Mouse (Mus musculus) forebrain, embryonic 12.5 days (tissue): ENCODE measurements at regions not wholly inside any gene's neighbourhood (a gene's known extent, or its start where the extent isn't known, plus 50 kb on each side); places are given as distances from the start of the nearest gene placed in this dataset.

Experiments used
- ATAC-seq: fragments of 200-750 bp; cut with Nextera tagmentation; 2 replicates; pipeline ENCODE4 v1.8.0; 2017; ENCODE audit warnings: moderate TSS enrichment; ENCODE audit not compliant: low FRiP score
- H3K27ac ChIP-seq: fragments of 300-500 bp; sonication (generic); 2 replicates; pipeline ENCODE4 v1.5.1; 2016; ENCODE audit warnings: mild to moderate bottlenecking
- H3K27me3 ChIP-seq: fragments of 300-500 bp; sonication (generic); 2 replicates; pipeline ENCODE4 v1.6.1; 2016; ENCODE audit warnings: mild to moderate bottlenecking
- H3K36me3 ChIP-seq: fragments of 300-500 bp; sonication (generic); replicated peaks from 2 replicates; pipeline ENCODE4 v1.6.1; 2016; ENCODE audit warnings: mild to moderate bottlenecking
- H3K4me1 ChIP-seq: fragments of 300-500 bp; sonication (generic); 2 replicates; pipeline ENCODE4 v1.6.1; 2016
- H3K4me2 ChIP-seq: fragments of 300-500 bp; sonication (generic); 2 replicates; pipeline ENCODE4 v1.6.1; 2016; ENCODE audit warnings: mild to moderate bottlenecking, moderate library complexity
- H3K4me3 ChIP-seq: fragments of 300-500 bp; sonication (generic); replicated peaks from 2 replicates; pipeline ENCODE4 v1.5.1; 2016; ENCODE audit warnings: mild to moderate bottlenecking
- H3K9ac ChIP-seq: fragments of 300-500 bp; sonication (generic); 2 replicates; pipeline ENCODE4 v1.6.1; 2016; ENCODE audit warnings: mild to moderate bottlenecking
- H3K9me3 ChIP-seq: fragments of 300-500 bp; sonication (generic); 2 replicates; pipeline ENCODE4 v1.6.1; 2016
- WGBS: fragments of 180-500 bp; shearing (Covaris S2); methylation state at CpG from one replicate; pipeline ENCODE4 v1.1.7; 2016; 5-methylcytosine and 5-hydroxymethylcytosine counted together

DNA sequence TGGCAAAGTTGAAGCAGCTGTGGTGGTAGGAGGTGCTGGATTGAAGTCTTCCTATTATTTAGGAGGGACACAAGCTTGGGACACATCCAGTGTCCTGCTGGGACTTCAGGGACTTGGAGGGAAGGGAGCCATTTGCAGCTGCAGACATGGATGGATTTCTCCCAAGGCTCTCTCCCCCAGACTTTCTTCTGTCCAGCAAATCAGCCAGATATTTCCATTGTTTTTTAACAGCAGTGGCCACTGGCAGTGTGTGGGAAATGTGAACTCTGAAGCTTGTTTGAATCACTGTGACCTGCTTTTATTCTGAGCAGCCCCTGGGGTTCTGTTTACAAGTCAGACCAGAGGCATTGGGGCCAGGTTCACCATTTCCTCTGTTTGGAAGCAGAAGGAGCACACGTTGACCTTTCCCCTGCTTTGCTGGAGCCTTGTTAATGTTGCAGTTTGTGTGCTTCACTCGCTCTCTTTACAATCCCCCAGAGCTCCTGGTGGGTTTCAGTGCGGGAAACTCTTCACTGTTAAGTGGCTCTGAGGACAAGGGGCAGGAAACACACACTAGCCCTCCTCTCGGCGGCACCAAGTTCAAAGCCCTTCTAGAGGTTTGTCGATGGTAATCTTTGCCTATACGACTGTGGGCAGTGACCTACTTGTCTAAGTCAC lies 627.8 kb downstream of the Dhx35 start:
- no peak overlapping the region for H3K4me3 ChIP-seq
- H3K27ac ChIP-seq = no peak overlapping the region
- no peak for ATAC-seq
- no peaks in the 10 kb centered on the region for H3K36me3 ChIP-seq
- no peaks in the 10 kb centered on the region for H3K9me3 ChIP-seq
- H3K4me1 ChIP-seq = peaks cover 6% of the 10 kb centered on the region; the same call in 1 of the 2 replicates
- no peak overlapping the region for H3K4me2 ChIP-seq
- no peak overlapping the region for H3K9ac ChIP-seq
- WGBS = 44% methylated on average over 7 of the region's 7 CpGs
- H3K27me3 ChIP-seq = peaks cover 5% of the 10 kb centered on the region; the same call in 1 of the 2 replicates

DNA sequence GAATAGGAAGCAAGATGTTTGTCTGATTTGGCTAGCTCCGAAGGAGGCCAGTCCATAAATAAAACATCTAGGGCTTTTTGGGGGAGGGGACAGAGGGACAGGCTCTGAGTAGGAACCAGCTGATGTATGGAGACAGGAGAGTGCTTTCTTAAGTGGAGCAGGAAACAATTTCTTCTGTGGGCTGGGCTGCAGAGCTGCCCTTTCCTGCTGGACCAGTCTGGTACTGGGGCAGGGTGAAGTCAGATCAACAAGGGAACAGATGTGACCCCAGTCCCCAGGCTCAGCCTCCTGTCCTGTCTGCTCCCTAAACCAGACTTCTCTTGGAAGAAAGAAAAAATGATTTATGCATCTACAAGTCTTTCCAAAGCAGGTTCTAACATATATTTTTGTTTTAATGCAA lies 633.6 kb downstream of the Dhx35 start:
- Histone ChIP-seq H3K4me1 (no peaks in the 10 kb centered on the region), H3K4me2 (no peak overlapping the region), H3K9ac (no peak overlapping the region), H3K4me3 (no peak overlapping the region), H3K36me3 (no peaks in the 10 kb centered on the region), H3K27ac (no peak overlapping the region), H3K9me3 (no peaks in the 10 kb centered on the region), H3K27me3 (no peaks in the 10 kb centered on the region)
- ATAC-seq = no peak
- 54% methylated on average over 1 of the region's 1 CpGs for WGBS

DNA sequence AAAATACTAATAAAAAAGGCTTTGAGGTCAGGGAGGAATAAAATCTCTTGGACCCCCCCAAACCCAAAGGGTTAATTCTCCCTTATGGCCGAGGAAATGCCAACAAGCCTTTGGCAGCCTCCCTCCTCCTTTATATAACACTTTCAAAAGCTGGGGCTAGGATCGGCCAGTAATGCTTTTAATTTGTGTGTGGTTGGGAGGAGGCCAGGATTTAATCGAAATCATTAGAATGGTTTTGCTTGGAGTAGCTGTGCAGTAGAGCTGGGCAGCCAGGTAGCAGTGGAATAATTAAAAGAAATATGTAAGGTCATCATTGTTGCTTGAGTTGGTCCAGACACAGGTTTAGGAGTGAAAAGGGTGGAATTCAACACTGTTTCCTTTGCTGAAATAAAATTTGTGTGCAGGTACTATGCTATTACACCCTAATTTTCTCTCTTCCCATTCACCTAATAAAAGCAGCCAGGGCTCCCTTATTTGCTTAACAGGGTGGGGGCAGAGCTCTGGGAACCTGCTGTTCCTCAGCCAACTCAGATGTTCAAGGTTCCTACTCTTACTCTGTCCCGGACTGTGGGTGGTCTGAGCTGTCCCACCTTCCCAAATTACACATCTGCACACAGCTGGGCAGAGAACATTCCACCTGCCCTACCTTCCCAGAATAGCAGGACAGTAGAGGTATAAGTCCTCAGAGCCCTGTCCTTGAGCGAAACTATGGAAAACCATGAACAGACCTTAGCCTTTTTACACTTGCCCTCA lies 636.1 kb downstream of the Dhx35 start:
- Histone ChIP-seq H3K9me3 (0 out of 2 replicates have a peak, but pooled peaks cover 5% of the 10 kb centered on the region), H3K9ac (no peak overlapping the region), H3K4me2 (no peak overlapping the region), H3K4me3 (no peak overlapping the region), H3K36me3 (no peaks in the 10 kb centered on the region), H3K4me1 (no peaks in the 10 kb centered on the region), H3K27me3 (no peaks in the 10 kb centered on the region), H3K27ac (no peak overlapping the region)
- no peak for ATAC-seq
- WGBS = 70% methylated on average over 5 of the region's 5 CpGs

DNA sequence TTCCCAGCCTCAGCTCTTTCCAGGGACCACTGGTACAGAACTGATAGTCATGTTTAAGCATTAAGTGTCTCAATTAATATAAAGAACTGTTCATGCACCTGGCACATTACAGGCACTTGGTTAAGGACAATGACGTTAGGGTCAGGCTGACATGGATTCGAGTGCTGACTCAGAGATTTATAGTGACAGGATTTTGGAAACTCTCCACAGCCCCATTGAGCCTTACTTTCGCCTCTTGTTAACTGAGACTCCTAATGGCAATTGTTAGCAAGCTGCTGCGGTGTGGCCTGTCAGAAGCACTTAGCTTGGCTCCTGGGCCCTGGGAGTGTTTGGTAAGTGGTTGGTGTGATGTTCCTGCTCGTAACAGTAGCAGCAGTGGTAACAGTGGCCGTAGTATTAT lies 644.4 kb downstream of the Dhx35 start:
- Histone ChIP-seq H3K36me3 (no peaks in the 10 kb centered on the region), H3K4me2 (no peak overlapping the region), H3K27me3 (no peaks in the 10 kb centered on the region), H3K4me1 (no peaks in the 10 kb centered on the region), H3K4me3 (no peak overlapping the region), H3K9me3 (0 out of 2 replicates have a peak, but pooled peaks cover 5% of the 10 kb centered on the region), H3K27ac (no peak overlapping the region), H3K9ac (no peak overlapping the region)
- no peak for ATAC-seq
- 88% methylated on average over 6 of the region's 6 CpGs for WGBS

DNA sequence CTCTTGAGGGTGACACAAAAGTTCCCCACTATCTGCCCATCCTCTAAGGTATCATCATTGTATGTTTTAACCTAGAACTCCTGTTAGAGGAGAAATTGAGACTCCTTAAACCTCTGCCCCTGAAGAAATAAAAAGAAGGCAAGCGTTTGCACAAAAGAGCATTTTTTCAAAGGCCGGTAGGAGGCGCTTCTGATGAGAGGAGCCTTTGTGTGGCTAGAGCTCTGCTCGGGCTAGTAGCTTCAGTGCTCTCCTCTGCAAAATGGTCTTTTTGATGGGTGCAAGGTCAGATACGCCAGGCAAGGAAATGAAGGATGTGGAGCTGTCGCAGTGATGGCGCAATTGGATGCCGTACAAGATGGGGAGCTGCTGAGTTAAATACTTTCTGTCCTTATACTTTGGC lies 649.0 kb downstream of the Dhx35 start:
- 21% methylated on average over 8 of the region's 8 CpGs for WGBS
- ATAC-seq = no peak
- Histone ChIP-seq H3K9me3 (no peaks in the 10 kb centered on the region), H3K27ac (no peak overlapping the region), H3K27me3 (no peaks in the 10 kb centered on the region), H3K4me2 (no peak overlapping the region), H3K4me3 (no peak overlapping the region), H3K9ac (no peak overlapping the region), H3K4me1 (no peaks in the 10 kb centered on the region), H3K36me3 (no peaks in the 10 kb centered on the region)

DNA sequence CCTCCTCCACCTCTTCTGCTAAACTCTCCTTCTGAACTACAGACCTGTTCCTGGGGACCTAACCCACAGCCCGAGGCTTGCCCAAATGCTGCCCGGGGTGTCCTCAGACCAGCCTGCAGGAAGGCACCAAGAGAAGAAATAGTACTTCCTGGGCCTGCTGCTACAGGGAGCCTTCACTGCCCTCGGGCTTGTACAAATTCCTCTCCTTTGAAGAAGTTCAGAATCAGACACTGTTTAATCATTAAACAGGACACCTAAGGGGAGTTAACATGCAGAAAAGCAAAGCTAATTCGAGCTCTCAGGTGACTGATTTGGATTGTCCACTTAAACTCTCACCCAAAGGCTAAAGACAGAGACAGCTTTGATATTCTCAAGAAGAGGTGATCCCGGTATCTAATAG lies 651.8 kb downstream of the Dhx35 start:
- Histone ChIP-seq H3K27ac (no peak overlapping the region), H3K9me3 (no peaks in the 10 kb centered on the region), H3K9ac (no peak overlapping the region), H3K27me3 (no peaks in the 10 kb centered on the region), H3K4me3 (no peak overlapping the region), H3K4me2 (no peak overlapping the region), H3K4me1 (no peaks in the 10 kb centered on the region), H3K36me3 (no peaks in the 10 kb centered on the region)
- ATAC-seq = no peak
- WGBS = 75% methylated on average over 5 of the region's 5 CpGs

DNA sequence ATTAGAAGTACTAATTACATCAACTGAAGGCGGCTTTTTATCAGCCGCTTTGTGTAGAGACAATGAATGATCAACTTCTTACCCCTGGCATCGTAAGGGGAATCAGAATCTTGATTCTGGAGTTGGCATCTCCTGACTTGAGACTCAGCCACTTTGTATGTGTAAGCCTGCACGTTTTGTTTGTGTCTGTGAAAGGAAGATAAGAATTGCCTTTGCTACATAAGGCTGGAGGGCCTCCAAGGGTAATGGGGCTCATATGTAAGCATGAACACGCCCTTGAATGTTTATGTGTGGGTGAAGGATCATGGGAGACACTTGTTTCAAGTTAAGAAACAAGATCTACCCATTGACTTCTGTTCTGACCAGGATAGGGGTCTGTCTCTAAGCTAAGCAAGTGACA lies 652.3 kb downstream of the Dhx35 start:
- 82% methylated on average over 5 of the region's 5 CpGs for WGBS
- H3K4me1 ChIP-seq = no peaks in the 10 kb centered on the region
- no peak for ATAC-seq
- no peak overlapping the region for H3K9ac ChIP-seq
- no peak overlapping the region for H3K4me2 ChIP-seq
- no peak overlapping the region for H3K4me3 ChIP-seq
- H3K9me3 ChIP-seq = no peaks in the 10 kb centered on the region
- no peaks in the 10 kb centered on the region for H3K27me3 ChIP-seq
- no peak overlapping the region for H3K27ac ChIP-seq
- H3K36me3 ChIP-seq = no peaks in the 10 kb centered on the region

DNA sequence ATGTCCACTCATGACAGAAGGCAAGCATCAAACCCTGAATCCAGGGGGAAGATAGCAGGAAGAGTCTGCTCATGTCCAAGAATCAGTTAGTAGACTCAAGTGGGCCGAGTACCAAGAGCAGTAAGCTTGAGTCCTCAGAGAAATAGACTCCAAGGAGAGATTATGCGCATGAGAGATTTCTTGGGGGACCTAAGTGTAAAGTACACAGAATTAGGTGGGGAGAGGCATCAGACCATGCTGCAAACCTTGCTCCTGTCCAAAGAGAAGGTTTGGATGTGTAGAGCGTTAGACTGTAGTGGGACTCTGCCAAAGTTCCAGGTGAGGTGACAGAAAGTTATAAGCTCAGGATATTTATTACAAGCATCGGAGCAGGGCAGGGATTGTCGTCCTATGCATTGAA lies 654.4 kb downstream of the Dhx35 start:
- no peak overlapping the region for H3K27ac ChIP-seq
- WGBS = 91% methylated on average over 5 of the region's 5 CpGs
- no peak for ATAC-seq
- no peak overlapping the region for H3K9ac ChIP-seq
- H3K4me2 ChIP-seq = no peak overlapping the region
- no peaks in the 10 kb centered on the region for H3K4me1 ChIP-seq
- no peak overlapping the region for H3K4me3 ChIP-seq
- H3K36me3 ChIP-seq = no peaks in the 10 kb centered on the region
- H3K9me3 ChIP-seq = no peaks in the 10 kb centered on the region
- H3K27me3 ChIP-seq = no peaks in the 10 kb centered on the region

DNA sequence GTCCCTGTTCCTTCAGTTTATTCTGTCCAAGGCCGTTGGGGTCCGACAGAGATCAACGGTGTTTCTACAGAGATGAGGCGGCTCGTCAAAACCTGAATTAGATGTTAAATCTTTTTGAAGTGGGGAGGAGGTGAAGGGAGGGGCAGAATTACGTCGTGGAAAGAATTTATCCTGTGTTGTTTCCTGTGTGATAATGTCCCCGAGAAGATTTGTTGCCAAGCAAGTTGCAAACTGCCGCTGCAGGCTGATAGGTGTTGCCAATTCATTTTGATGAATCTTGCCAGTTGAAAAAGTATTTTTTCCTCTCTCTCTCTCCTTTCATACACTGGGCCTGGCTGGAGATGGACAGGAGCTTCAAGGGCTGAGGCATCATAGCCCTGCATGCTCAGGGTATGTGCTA lies 656.8 kb downstream of the Dhx35 start:
- no peaks in the 10 kb centered on the region for H3K36me3 ChIP-seq
- no peak for ATAC-seq
- H3K4me3 ChIP-seq = no peak overlapping the region
- H3K9ac ChIP-seq = no peak overlapping the region
- no peak overlapping the region for H3K27ac ChIP-seq
- no peaks in the 10 kb centered on the region for H3K9me3 ChIP-seq
- no peaks in the 10 kb centered on the region for H3K27me3 ChIP-seq
- H3K4me2 ChIP-seq = no peak overlapping the region
- WGBS = 81% methylated on average over 9 of the region's 9 CpGs
- no peaks in the 10 kb centered on the region for H3K4me1 ChIP-seq

DNA sequence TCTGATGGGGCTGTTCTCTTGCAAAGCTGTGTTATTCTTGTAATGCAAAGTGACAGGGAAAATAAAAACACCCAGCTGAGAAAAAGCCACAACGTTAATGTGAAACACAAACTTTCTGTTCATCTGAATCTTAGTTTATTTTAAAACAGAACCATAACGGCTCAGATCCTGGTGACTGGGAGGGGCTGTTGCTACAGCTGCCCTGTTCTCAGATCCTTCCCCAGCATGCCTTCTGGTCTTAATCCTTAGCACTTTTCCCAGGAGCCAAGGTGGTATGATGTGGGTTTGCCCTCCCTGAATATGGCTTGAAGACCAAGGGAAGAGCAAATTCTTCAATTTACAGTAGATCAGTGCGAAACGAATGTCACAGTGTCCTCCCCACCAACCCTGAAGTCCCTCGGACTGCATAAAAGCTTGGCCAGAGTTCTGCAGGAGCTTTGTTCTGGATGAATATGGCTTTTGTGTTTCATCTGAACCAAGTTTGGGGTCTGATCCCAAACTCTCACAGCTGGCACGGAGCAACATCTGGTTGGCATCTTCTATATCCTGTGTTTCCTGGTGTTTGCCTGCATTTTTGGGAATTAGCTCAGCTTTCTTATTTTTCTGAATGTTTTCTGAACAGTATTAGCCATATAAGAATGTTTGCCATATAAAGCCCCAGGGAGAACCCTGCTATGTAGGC lies 686.9 kb downstream of the Dhx35 start:
- WGBS = 80% methylated on average over 6 of the region's 6 CpGs
- Histone ChIP-seq H3K36me3 (no peaks in the 10 kb centered on the region), H3K4me3 (no peak overlapping the region), H3K9ac (no peak overlapping the region), H3K4me2 (no peak overlapping the region), H3K4me1 (no peaks in the 10 kb centered on the region), H3K27ac (no peak overlapping the region), H3K27me3 (no peaks in the 10 kb centered on the region), H3K9me3 (no peaks in the 10 kb centered on the region)
- ATAC-seq = no peak

DNA sequence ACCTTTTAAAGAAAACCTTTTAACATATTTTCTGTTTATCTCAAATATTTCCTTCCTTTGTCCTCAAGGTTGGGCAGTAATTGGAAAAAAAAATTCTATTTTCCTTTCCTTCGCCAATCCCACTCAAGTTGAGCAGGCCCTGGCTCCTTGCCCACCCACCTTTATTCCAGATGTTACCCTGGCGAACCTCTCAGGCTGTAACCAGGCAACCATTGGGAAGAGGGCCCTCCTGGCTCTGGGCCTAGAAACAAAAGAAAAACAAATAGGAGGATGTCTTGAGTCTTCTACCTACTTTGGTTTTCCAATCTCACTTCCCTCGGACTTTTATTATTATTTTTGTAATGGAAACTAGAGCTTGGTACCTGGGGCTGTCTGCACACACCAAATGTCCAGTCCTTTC lies 696.5 kb downstream of the Dhx35 start:
- Histone ChIP-seq H3K36me3 (no peaks in the 10 kb centered on the region), H3K4me2 (no peak overlapping the region), H3K9ac (no peak overlapping the region), H3K4me1 (no peaks in the 10 kb centered on the region), H3K4me3 (no peak overlapping the region), H3K27ac (no peak overlapping the region), H3K27me3 (no peaks in the 10 kb centered on the region), H3K9me3 (no peaks in the 10 kb centered on the region)
- WGBS = 67% methylated on average over 3 of the region's 3 CpGs
- no peak for ATAC-seq

DNA sequence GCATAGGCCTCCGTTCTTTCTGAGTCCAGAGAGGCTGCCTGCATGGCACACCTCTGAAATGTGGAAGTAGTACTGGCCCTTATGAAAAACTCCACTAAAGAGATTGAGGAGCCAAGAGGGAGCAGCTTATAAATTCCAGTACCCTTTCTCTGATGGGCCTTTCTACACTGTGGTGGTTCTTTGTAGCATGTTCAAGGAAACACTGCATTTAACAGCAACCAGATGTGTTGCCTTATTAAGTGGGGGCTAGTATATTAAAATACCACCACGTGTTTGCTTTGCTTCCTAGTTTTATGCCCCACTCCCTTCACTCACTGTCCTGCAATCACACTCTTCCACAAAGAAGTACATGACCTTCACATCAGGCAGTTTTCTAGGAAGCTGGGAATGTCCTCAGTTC lies 704.1 kb downstream of the Dhx35 start:
- WGBS = 68% methylated on average over 2 of the region's 2 CpGs
- Histone ChIP-seq H3K36me3 (no peaks in the 10 kb centered on the region), H3K4me3 (no peak overlapping the region), H3K27me3 (no peaks in the 10 kb centered on the region), H3K27ac (no peak overlapping the region), H3K4me2 (no peak overlapping the region), H3K9me3 (no peaks in the 10 kb centered on the region), H3K4me1 (no peaks in the 10 kb centered on the region), H3K9ac (no peak overlapping the region)
- no peak for ATAC-seq

DNA sequence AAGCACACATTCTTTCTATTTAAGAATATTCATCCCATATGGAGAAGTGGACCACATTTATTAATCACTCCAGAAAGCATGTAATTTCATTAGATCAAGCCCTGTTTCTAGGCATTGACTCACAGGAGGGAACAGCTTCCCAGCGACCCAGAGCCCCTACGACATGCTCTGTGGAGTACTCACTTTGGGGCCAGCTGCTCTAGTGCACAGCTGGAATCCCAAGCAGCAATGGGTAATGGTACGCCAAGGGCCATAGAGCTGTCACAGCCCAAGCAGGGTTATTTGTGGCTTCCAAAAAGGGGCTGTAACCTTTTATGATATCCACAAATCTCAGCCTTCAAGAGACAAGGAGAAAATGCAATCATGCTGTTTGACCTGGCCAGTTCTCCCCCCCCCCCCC lies 706.4 kb downstream of the Dhx35 start:
- 65% methylated on average over 3 of the region's 3 CpGs for WGBS
- no peaks in the 10 kb centered on the region for H3K9me3 ChIP-seq
- no peak for ATAC-seq
- no peak overlapping the region for H3K4me3 ChIP-seq
- no peak overlapping the region for H3K4me2 ChIP-seq
- H3K27me3 ChIP-seq = no peaks in the 10 kb centered on the region
- no peak overlapping the region for H3K9ac ChIP-seq
- H3K4me1 ChIP-seq = no peaks in the 10 kb centered on the region
- H3K36me3 ChIP-seq = no peaks in the 10 kb centered on the region
- H3K27ac ChIP-seq = no peak overlapping the region
